Mouse (Mus musculus): ENCODE measurements around the gene Fabp7.
A peak's percentile ranks its signal among the peaks of the same experiment; 100 is the strongest.

The Fabp7 gene

DNA sequence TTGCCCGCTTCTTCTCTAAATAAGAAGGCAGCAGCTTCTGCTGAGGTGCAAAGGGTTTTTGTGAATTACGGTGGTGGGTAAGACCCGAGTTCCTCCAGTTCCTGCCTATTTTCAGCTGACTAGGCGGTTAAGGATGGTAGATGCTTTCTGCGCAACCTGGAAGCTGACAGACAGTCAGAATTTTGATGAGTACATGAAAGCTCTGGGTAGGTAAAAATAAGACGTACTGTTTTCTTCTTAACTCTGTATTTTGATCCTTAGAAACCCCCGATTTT is at the start of gene Fabp7:
Fabp7 (plus strand) TSS at position 6 of the 275 bp plus-strand sequence.
- no peak for DNase-seq (ENCODE audit: inconsistent age in 2 of 2, low spot score in 1 of 2)

DNA sequence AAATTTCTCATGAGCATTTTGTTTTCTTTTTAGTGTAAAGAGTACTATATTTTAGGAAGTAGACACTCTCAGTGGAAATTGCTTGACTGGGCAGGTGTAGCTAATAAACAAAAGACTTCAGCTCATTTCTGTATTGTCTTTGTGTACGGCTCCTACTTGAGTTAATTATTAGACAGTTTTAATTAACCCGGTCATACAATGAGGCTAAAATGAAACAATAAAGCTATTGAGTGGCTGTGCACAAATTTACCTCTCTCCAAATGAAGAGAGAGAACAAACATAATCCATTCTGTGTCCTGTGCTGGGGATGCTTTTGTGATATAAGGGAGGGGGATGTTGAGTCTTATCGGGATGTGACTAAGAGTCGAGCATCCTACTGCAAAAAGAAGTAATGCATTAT is 43.9 kb upstream of the Fabp7 start:
- DNase-seq (ENCODE audit: inconsistent age in 2 of 2, low spot score in 1 of 2), result no peak

DNA sequence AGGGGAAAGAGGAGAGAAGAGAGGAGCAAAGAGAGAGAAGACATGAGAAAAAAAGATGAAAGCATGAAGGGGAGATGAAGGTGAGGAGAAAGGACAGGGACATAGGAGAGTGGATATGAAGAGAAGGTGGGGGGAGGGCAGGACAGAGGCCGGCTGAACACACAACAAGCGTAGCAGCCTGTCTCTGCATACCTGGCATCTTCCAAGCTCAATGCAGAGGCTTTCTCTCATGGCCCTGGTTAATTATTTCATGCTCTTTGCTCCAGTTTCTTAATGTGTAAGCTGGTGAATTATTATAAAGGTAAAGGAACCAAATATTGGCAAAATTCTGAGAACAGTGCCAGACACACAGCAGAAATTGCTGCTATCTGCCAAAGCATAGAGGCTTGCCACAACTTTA is 43.3 kb upstream of the Fabp7 start:
- no peak for DNase-seq (ENCODE audit: inconsistent age in 2 of 2, low spot score in 1 of 2)

DNA sequence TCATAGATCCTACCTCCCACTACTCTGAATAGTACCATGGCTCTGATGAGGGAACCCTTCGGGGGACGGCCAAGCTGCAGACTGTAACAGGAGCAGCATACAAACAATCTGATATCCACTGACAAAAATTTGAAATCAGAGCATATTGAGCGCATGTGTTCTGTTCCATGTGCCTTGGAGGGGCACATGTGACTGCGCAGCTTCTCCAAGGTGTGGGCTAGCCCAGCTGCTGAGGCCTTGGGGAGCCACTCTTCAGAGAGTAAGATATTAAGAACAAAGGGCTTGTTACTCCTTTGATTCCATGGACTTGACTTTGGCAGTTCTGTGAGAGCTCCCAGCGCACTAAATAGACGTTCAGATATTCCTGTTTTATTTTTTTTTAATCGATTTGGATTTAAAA is 41.6 kb upstream of the Fabp7 start:
- no peak for DNase-seq (ENCODE audit: inconsistent age in 2 of 2, low spot score in 1 of 2)

DNA sequence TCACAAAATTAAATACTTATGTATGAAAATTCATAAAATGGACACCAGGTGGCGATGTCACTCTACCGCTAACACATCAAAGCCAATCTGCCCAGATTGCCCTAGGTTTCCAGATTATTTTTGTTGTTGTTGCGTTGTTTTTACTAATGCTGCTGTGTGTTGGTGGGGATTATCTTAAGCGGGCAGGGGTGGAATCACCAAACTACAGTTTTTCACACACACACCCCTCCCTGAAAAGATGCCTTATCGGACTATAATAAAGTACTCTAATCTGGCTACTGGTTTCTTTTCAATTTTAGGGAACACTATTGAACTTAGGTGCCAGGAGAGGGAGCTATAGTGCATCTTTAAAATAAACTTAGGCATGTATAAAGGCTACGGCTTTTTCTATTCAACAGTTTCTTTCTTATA is 41.1 kb upstream of the Fabp7 start:
- peak; percentile 22 to 84 for DNase-seq (ENCODE audit: inconsistent age in 2 of 2, low spot score in 1 of 2)

DNA sequence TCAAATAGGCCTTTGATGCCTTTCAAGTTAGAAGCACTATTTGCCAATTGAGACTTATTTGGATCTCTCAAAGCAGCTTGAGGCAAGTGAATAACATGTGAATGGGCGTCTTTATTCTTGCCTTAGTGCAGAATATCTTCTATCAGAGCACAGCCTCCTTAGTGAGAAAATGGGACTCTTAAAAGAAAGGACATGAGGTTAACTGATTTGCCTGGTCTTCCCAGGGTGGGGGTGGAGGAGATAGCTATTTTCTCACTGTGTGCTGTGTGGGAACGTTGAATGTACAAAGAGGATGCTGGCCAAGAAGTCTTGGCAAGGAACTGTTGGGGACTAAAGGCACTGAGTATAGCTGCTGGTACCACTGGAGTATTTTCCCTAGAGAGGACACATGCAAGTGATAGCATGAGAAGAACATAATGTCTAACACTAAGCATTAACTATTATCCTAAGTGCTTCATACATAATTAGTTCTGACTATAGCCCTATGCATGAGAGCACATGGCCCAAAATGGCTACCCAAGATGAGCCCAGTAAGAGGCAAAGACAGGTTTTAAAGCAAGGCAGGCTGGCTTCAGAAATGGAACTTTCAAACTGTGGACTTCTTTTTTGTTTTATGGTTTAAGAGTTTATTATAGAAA is 40.4 kb upstream of the Fabp7 start:
- DNase-seq (ENCODE audit: inconsistent age in 2 of 2, low spot score in 1 of 2), result no peak

DNA sequence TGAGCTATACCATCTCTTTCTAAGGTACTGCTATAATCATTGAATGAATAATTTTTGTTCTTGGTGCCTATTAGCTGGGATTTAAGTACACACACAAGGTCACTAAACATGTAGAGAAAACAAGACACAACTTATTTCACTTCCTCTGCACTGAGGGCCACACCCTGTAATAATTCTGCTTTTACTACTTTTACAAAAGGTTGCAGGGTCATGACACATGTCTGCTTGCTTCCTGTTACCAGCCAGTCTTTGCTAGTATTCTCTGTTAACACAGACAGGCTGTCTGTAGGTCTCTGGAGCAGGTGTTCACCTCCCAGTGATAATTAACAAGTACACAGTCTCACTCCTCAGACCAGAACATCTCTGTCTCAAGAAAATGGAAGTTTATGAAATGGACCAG is 39.2 kb upstream of the Fabp7 start:
- no peak for DNase-seq (ENCODE audit: inconsistent age in 2 of 2, low spot score in 1 of 2)

DNA sequence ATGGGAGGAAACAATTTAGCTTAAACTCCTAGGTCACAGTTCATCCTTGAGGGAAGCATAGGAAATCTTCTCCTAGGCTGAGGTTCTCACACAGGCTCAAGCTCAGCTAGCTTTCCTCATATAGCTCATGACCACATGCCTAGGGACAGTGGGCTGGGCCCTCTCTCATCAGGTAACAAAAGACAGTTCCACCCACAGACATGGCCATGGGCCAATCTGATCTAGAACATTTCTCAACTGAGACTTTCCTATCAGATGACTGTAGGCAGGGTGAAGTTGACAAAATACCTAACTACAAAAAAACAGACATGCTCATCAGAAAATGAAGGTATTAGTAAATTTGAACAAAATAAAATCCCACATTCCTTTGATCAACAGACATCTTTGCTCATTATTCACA is 37.6 kb upstream of the Fabp7 start:
- DNase-seq (ENCODE audit: inconsistent age in 2 of 2, low spot score in 1 of 2), result no peak

DNA sequence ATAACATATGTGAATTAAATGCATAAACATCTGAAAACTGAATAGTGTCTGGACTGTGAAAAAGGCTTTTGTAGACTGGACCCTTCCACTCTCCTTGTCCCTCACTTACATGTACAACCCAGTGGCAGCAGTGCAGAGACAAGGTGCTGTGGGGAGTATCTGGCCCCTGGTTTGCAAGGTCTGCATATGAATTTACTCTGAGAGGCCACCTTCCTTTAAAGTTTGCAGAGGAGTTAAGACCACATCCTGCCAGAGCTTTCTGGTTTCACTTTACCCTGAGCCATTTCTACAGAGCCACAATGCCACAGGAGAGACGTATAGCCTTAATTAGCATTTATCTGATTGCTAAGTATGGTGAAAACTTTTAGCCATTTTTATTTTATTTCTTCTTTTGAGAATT is 31.3 kb upstream of the Fabp7 start:
- no peak for DNase-seq (ENCODE audit: inconsistent age in 2 of 2, low spot score in 1 of 2)

DNA sequence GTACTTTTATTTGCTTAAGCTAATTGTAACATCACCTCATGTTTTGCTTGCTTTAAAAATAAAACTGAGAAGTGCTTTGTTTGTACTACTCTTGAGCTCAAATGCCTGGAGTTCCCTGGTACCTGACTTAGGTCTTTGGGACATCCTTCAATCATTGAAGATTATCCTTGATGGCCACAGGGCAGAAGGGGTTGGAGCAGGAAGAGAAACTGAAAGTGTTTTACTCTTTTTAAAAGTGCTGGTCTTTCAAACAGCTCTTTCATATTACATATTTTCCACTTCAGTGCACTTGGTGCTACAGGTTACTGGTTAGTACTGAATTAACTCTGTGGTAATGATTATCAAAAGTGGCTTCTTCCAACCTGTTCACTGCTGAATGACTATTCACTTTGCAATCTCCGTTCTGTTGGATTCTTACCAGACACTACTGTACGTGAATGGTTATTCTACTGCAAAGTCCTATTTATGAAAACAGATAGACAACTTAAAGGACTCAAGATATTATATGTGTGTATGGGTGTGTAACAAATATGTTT is 29.4 kb upstream of the Fabp7 start:
- DNase-seq (ENCODE audit: inconsistent age in 2 of 2, low spot score in 1 of 2), result no peak

DNA sequence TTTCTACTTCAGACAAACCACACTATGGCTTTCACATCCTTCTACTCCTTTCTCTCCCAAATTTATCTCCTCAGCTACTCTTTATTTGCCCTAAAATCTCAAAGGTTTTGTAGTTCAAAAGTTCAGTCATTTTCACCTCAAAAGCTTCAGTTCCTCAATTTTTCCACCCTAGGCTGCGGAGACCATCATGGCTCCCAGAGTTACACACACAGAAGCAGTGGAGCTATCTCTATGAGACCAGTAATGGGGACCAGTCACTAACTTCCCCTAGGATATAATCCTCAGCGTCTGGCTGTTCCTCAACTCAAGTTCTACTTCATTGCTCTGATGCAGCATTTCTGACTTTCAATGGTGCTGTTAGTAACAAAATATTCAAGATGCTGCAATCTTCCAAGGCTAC is 25.7 kb upstream of the Fabp7 start:
- DNase-seq (ENCODE audit: inconsistent age in 2 of 2, low spot score in 1 of 2), result no peak

DNA sequence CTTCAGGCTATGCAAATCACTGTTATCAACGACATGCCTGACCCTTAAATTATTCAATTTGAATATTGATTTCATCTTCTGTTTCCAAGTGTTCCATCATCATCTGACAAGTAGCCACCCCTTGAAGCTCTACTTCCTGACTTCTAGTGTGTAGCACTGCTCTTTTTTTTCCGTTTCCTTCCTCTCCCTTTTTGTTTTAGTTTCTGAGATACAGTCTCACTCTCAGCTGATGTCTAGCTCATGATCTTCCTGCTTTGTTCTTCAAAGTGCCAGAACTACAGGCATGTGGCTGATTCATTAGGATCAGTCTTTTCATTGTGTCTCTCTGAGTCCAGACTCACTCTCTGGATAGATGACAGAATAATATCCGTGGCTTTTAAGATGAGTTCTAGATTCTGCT is 24.0 kb upstream of the Fabp7 start:
- no peak for DNase-seq (ENCODE audit: inconsistent age in 2 of 2, low spot score in 1 of 2)

DNA sequence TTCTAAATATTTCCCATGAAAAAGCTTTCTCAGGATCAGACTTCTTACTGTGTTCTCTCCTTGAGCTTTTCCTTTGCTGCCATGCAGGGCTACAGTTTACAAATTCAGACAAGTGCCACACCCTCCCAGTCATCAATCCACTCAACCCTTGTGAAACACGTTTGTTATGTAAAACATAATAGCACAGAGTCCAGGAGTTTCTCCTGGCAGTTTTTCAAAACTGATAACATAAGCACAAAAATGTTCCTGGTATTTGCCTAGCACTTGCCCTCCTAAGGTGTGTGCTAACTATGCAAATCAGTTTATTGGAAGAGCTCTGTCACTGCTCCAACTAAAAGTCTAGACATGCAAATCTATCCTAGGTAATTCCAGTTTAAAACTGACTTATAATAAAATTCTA is 21.6 kb upstream of the Fabp7 start:
- DNase-seq (ENCODE audit: inconsistent age in 2 of 2, low spot score in 1 of 2), result no peak

DNA sequence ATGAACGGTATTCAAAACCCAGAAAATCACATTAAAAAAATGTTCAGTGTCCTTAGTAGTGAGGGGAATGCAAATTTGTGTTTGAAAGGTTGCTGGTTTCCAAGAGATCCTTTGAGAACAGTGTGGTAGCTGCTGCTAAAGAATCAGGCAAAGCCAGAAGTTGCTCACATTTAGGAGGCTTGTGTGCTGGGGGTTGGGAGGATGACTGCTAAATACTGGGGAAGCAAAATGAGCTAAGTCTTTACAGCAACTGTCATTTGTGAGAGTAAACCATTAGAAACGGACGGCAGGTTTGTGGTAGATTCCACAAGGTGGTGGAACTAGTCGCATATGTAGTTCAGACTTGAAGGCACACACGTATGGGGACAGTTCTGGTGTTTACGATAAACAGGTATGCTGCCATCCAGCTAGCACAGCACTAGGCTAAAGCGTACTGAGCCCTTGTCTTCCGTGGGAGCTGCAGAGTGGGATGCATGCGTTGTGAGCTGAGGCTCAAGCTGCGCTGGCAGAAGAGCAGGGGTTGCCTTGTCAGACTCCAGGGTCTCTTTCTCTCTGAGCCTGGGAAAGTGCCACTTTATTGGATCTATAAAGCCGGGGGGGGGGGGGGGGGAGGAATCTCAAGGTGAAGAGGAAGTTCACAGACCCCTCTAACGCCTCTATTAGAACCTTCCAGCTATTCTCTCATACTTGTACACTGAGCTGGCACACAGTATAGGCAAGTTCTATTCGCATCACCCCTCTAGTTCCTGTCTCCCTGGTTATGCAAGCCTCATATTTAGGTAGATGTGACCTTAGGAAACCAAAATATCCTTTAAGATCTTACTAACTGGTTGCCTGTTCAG is 1.2 kb upstream of the Fabp7 start:
- DNase-seq (ENCODE audit: inconsistent age in 2 of 2, low spot score in 1 of 2), result no peak

DNA sequence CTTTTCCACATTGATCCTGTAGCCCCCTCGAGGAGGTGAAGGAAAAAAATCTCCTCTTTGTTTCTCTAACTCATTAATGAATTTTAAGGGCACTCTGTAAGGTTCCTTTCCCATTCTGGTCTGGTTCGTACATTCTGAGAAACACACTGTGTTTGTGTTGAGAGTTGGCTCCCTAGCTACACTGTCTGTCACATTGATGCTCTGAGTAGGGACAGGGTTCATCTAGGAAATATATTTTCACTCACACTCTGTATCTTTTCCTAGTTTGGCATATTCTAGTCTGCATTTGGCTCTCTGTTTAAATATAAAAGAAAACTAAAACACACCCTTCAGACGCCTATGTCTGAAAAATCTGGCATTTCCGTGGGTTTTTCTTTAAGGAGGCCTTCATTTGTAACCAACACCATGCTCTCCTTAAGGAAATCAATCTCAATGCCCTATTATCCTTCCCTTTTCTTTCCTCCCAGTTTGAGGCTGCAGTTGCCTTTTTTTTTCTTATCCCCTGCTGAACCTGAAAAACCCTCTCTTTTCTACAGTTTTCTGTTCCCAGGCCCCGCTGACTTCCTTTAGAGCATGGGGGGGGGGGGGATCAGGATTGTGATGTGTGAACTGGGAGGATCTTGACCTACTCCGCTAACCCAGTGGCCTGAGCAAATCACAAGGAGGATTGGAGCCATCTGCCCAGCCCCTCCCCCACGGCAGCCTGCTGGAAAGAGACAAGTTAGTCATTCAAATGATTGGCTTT is 378 bp upstream of the Fabp7 start:
- DNase-seq (ENCODE audit: inconsistent age in 2 of 2, low spot score in 1 of 2), result peak; percentile 62 to 84

DNA sequence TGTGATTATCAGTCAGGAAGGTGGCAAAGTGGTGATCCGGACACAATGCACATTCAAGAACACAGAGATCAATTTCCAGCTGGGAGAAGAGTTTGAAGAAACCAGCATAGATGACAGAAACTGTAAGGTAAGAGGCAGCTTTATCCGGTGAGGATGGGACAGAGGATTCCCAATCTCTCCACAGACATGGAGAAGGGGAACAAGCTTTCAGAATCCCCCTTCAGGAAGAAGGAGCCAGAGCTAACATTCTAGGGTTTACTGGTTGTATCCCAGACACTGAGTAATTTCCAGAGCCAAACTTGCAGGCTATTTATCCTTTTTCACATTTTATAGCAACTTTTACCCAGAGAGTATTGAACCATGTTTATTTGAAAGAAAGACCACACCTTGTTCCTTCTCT is 871 bp downstream of the Fabp7 start:
- DNase-seq (ENCODE audit: inconsistent age in 2 of 2, low spot score in 1 of 2), result no peak

DNA sequence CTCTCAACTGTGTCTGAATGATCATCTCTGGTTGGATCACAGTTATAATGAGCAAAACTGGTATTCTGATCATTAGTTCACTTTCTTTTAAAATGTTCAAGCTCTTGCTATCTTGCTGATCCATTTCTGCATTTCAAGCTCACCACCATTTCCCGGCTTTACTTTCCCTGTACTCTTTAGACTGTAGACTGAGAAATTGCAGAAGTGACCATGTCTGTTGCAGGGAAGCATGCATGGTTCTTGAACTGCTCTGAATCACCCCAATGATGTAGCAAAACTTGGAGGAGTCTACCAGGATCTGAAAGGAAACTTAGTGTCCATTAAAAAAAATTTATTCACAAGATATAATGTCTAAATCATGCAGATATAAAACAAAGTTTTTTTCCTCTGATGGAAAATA is 8.3 kb downstream of the Fabp7 start:
- no peak for DNase-seq (ENCODE audit: inconsistent age in 2 of 2, low spot score in 1 of 2)

DNA sequence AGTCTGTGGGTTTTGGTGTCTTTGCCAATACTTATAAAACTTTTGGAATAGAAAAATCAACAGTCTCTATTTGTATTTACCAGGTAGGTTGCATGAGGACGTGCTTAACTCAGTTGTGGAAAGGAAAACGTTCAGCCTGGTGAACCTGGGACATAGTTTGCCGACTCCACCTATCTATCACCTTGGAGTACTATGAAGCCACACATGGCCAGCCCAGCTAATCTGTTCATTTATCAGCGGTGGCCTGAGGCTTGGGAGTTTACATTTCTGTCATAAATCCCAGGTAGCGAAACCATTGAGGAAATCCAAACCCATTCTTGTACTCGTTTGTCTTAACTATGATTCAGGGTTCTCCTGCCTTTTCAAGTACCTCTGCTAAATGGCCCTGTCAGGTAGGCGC is 9.3 kb downstream of the Fabp7 start, which contains the start of gene Smpdl3a:
Smpdl3a (plus strand) TSS at position 318 of the 400 bp plus-strand sequence.
- DNase-seq (ENCODE audit: inconsistent age in 2 of 2, low spot score in 1 of 2), result no peak

DNA sequence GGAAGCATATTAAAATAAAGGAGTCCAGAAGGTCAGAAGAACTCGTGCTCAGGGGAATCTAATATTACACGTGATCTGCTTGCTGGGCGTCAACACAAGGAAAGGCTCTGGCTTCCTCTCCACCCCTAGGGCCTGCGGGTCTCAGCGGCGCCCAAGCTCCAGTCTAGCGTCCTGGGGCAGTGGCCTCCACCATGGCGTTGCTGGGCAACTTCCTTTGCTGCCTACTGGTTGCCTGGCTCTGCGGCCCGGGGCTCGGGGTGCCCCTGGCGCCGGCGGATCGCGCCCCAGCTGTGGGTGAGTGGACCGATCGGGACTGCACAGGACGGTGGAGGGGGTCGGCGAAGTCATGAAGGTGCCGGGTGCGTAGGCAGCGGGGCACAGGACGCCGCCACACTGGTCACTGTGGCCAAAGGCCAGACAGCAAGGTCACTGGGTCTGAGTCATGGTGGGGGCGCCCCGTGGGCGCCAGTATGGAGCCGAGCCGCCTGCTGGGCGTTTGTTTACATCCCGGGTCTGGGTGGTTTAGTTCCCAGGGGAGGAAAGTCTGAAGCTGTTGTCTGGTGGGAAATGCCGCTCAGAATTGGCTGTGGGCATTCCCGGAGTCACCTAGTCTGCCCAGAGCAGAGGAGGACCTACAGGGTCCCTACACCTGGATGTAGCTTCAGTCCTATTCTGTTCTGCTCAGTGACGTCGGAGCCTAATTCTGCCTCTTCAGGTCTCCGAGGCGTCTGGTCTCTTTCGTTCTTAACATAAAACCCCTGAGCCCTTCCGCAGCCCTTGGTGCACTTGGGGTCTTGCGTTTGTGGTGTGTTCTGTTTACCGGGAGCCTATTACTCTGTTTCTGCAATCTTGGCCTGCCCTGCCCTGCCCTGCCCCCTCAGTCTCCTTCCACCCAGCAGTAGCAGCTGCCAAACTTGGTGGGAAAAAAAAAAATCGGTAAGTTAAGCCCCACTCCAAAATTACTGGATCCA is 10.1 kb downstream of the Fabp7 start:
- DNase-seq (ENCODE audit: inconsistent age in 2 of 2, low spot score in 1 of 2), result peak; percentile 78 to 94

DNA sequence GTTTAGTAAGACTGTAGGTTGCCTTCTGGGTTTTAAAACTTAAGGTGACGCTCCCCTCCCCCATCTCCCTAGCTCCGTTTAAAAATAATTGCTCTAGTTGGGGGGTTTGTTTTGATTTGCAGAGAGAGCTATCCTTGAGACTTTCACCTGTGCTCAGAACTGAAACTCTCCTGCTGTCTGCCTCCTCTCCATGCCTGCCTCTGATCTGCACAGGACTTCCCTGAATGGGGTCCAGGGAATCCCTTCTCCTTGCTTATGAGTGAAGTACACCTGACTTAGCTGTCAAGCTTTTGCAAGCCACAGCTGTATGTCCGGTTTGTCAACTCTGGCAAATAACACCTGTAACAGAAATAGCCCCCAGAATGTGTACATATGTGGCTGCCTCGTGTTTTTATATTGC is 10.9 kb downstream of the Fabp7 start:
- DNase-seq (ENCODE audit: inconsistent age in 2 of 2, low spot score in 1 of 2), result peak in 1 of 2 experiments; percentile 10

DNA sequence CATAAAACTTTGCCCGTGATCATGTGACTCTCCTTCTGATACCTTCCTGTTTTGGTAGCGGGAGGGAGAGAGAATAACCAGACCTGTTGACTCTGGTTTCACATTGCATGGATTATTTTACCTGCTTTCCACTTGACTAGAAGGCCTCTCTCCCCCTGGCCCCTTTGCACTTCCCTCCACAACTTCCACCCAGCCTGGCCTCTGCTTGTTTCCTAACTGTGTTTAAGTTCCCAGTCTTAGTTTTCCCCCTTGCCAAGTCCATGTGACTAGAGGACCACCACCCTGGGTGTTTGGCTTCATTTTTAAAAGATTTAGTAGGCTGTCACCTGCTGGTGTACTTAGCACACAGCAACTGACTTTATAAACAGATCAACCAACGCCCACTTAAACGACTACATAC is 11.4 kb downstream of the Fabp7 start:
- peak; percentile 6 to 54 for DNase-seq (ENCODE audit: inconsistent age in 2 of 2, low spot score in 1 of 2)
